Mouse (Mus musculus) limb, embryonic 14.5 days (tissue): ENCODE results near the gene Snrpa. TPM values are rescaled to one million over a fixed set of nuclear protein-coding genes. Genes with fewer than 3 reads are reported as not detected.
A peak's percentile ranks its signal among the peaks of the same experiment; 100 is the strongest.

Experiments used
- ATAC-seq: fragments of 200-750 bp; cut with Nextera tagmentation; 2 replicates; pipeline ENCODE4 v1.8.0; 2017; ENCODE audit warnings: low read depth, moderate number of reproducible peaks, moderate TSS enrichment; ENCODE audit not compliant: low FRiP score
- DNase-seq: peaks from one replicate; pipeline ENCODE4 v3.0.0-alpha.2; 2015; ENCODE audit warnings: low spot score
- H3K27ac ChIP-seq: fragments of 300-500 bp; sonication (generic); replicated peaks from 2 replicates; pipeline ENCODE4 v1.5.1; 2014; ENCODE audit warnings: low read depth, mild to moderate bottlenecking, low read length, moderate library complexity, mixed read lengths
- H3K27me3 ChIP-seq: fragments of 300-500 bp; sonication (generic); 2 replicates; pipeline ENCODE4 v1.6.1; 2014; ENCODE audit warnings: low read length, mixed read lengths; ENCODE audit not compliant: control insufficient read depth, insufficient read depth
- H3K36me3 ChIP-seq: fragments of 300-500 bp; sonication (generic); 2 replicates; pipeline ENCODE4 v1.6.1; 2014; ENCODE audit warnings: mild to moderate bottlenecking, low read length, moderate library complexity, mixed read lengths; ENCODE audit not compliant: control insufficient read depth, insufficient read depth
- H3K4me1 ChIP-seq: fragments of 300-500 bp; sonication (generic); 2 replicates; pipeline ENCODE4 v1.6.1; 2014; ENCODE audit warnings: antibody characterized with exemption, low read length, mixed read lengths; ENCODE audit not compliant: control insufficient read depth, insufficient read depth
- H3K4me2 ChIP-seq: fragments of 300-500 bp; sonication (generic); replicated peaks from 2 replicates; pipeline ENCODE4 v1.6.1; 2014; ENCODE audit warnings: low read depth, mild to moderate bottlenecking, low read length, moderate library complexity; ENCODE audit not compliant: severe bottlenecking
- H3K4me3 ChIP-seq: fragments of 300-500 bp; sonication (generic); replicated peaks from 2 replicates; pipeline ENCODE4 v1.5.1; 2014; ENCODE audit warnings: low read length
- H3K9ac ChIP-seq: fragments of 300-500 bp; sonication (generic); 2 replicates; pipeline ENCODE4 v1.6.1; 2014; ENCODE audit warnings: mild to moderate bottlenecking, low read depth, low read length, moderate library complexity; ENCODE audit not compliant: severe bottlenecking
- H3K9me3 ChIP-seq: fragments of 300-500 bp; sonication (generic); 2 replicates; pipeline ENCODE4 v1.6.1; 2016; ENCODE audit warnings: low read length; ENCODE audit not compliant: control insufficient read depth
- POLR2A ChIP-seq: fragments of 200-500 bp; IDR thresholded peaks from 2 replicates; pipeline ENCODE4 v1.8.0; 2012; ENCODE audit warnings: inconsistent platforms, mild to moderate bottlenecking, moderate library complexity, borderline replicate concordance; ENCODE audit not compliant: insufficient read depth, insufficient read length; ENCODE audit errors: extremely low read depth
- WGBS: fragments of 180-500 bp; shearing (Covaris S2); extraction: QIAGEN DNeasy Blood & Tissue Kit; methylation state at CpG from one replicate; pipeline ENCODE4 v1.1.7; 2014; 5-methylcytosine and 5-hydroxymethylcytosine counted together
- polyA plus RNA-seq, 2 experiments: library from polyadenylated mRNA; depleted of rRNA in 1 of 2; stranded (reverse) in 1 of 2; unstranded in 1 of 2; fragments of >200 nt; fragmentation: Nextera tagmentation in 1 of 2; extraction: Ambion mirVana in 1 of 2; gene quantifications; 2 replicates each; pipeline versions ENCODE4 v1.2.1 to v1.2.3; 2012 to 2014

Snrpa gene
- polyA plus RNA-seq, 2 experiments, result 250 to 386 TPM

GRCm38 (mm10) chr7:27164112-27164947, 31.7 kb downstream of the Snrpa start:
- ATAC-seq, result no peak
- H3K27ac ChIP-seq, result no peak overlapping the region
- H3K9ac ChIP-seq, result peak overlapping the region; percentile 86
- H3K36me3 ChIP-seq, result peaks cover 52% of the 10 kb centered on the region
- TF ChIP-seq POLR2A, result no peak
- WGBS, result 86% methylated on average over 32 of the region's 33 CpGs
- no peaks in the 10 kb centered on the region for H3K27me3 ChIP-seq
- peak overlapping the region; percentile 72 for H3K4me2 ChIP-seq
- H3K9me3 ChIP-seq, result no peaks in the 10 kb centered on the region
- no peak for DNase-seq
- H3K4me3 ChIP-seq, result peak overlapping the region; percentile 66
- H3K4me1 ChIP-seq, result peaks cover 29% of the 10 kb centered on the region

DNA sequence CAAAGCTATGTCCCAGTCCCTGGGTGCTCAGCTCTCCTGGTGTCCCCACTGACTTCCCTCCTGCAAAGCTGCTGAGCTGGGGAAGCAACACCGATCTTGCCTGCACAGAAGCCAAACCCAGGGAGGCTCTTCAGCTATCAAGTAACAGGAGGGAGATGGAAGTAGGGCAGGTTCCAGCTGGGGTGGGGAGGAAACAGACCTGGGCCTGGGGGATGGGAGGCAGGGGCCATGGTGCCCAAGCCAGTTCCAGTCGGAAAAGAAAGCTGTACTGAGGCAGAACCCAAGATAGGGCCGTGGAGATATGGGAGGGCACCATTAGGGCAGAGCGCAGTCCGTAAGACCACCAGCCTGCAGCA, 32.6 kb downstream of the Snrpa start:
- H3K27ac ChIP-seq, result no peak overlapping the region
- TF ChIP-seq POLR2A, result no peak
- peaks cover 56% of the 10 kb centered on the region for H3K36me3 ChIP-seq
- H3K4me3 ChIP-seq, result no peak overlapping the region
- H3K4me1 ChIP-seq, result peaks cover 29% of the 10 kb centered on the region
- 0 out of 2 replicates have a peak overlapping the region, but pooled peaks have one; percentile 13 for H3K4me2 ChIP-seq
- DNase-seq, result no peak
- no peaks in the 10 kb centered on the region for H3K27me3 ChIP-seq
- WGBS, result 78% methylated on average over 5 of the region's 5 CpGs
- 0 out of 2 replicates have a peak overlapping the region, but pooled peaks have one; percentile 2 for H3K9ac ChIP-seq
- no peaks in the 10 kb centered on the region for H3K9me3 ChIP-seq
- ATAC-seq, result no peak

GRCm38 (mm10) chr7:27162780-27163449, 33.2 kb downstream of the Snrpa start:
- peaks cover 29% of the 10 kb centered on the region for H3K4me1 ChIP-seq
- no peaks in the 10 kb centered on the region for H3K9me3 ChIP-seq
- H3K27ac ChIP-seq, result no peak overlapping the region
- no peak for ATAC-seq
- DNase-seq, result no peak
- TF ChIP-seq POLR2A, result no peak
- H3K36me3 ChIP-seq, result peaks cover 60% of the 10 kb centered on the region
- no peak overlapping the region for H3K4me2 ChIP-seq
- H3K4me3 ChIP-seq, result no peak overlapping the region
- no peaks in the 10 kb centered on the region for H3K27me3 ChIP-seq
- H3K9ac ChIP-seq, result 0 out of 2 replicates have a peak overlapping the region, but pooled peaks have one; percentile 2
- 81% methylated on average over 5 of the region's 5 CpGs for WGBS

- H3K4me3 ChIP-seq, result no peak overlapping the region
- no peaks in the 10 kb centered on the region for H3K9me3 ChIP-seq
- no peak for TF ChIP-seq POLR2A
- no peak overlapping the region for H3K9ac ChIP-seq
- no peak overlapping the region for H3K4me2 ChIP-seq
- H3K27ac ChIP-seq, result no peak overlapping the region
- 79% methylated on average over 4 of the region's 4 CpGs for WGBS
- H3K36me3 ChIP-seq, result peaks cover 68% of the 10 kb centered on the region
- peaks cover 29% of the 10 kb centered on the region for H3K4me1 ChIP-seq
- no peaks in the 10 kb centered on the region for H3K27me3 ChIP-seq
- ATAC-seq (no peak), DNase-seq (no peak)
These were observed 34.3 kb downstream of the Snrpa start for GRCm38 (mm10) chr7:27161744-27162143.

GRCm38 (mm10) chr7:27160921-27161320, 35.1 kb downstream of the Snrpa start:
- H3K36me3 ChIP-seq, result peaks cover 73% of the 10 kb centered on the region
- H3K9me3 ChIP-seq, result no peaks in the 10 kb centered on the region
- DNase-seq, result no peak
- no peaks in the 10 kb centered on the region for H3K27me3 ChIP-seq
- H3K27ac ChIP-seq, result no peak overlapping the region
- no peak for TF ChIP-seq POLR2A
- peaks cover 29% of the 10 kb centered on the region for H3K4me1 ChIP-seq
- no peak for ATAC-seq
- H3K4me2 ChIP-seq, result no peak overlapping the region
- H3K9ac ChIP-seq, result no peak overlapping the region
- H3K4me3 ChIP-seq, result no peak overlapping the region
- 82% methylated on average over 3 of the region's 3 CpGs for WGBS
